Mouse (Mus musculus): ENCODE measurements around the gene Gal. TPM values are rescaled to one million over a fixed set of nuclear protein-coding genes. Genes with fewer than 3 reads are reported as not detected.

The Gal gene
- polyA plus RNA-seq, 1 experiment from 2014 or later = 8.9 TPM

DNA sequence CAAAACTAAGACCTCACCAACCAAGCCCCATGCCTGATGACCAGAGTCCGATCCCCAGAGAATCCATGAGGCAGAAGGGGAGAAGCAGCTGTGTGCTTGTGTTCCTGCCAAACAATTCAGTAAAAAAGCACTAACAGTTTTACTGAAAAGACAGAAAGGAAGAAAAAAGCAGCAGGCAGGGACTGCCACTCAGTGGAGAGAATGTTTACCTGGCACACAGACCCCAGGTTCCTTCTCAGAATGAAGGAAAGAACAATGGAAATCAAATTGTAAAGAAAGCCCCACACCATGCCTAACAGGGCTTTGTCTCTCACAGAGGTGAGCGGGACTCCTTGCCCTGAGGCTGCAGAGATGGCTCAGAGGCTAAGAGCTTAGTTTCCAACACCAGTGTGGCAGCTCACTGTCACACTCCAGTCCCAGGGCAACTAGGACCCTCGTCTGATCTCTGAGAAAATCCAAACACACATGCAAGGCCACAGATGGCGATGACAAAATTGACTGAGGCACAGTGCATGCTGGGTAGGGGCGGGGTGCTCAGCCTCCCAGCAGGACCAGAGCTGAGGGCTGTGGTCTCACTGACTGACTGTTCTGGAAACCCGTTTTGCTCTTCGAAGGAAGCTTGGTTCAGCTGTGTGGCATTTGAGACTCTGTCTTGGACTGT lies 14.9 kb upstream of the Gal start:
- no peak overlapping the region for H3K4me2 ChIP-seq (ENCODE audit: low read depth, low read length)

DNA sequence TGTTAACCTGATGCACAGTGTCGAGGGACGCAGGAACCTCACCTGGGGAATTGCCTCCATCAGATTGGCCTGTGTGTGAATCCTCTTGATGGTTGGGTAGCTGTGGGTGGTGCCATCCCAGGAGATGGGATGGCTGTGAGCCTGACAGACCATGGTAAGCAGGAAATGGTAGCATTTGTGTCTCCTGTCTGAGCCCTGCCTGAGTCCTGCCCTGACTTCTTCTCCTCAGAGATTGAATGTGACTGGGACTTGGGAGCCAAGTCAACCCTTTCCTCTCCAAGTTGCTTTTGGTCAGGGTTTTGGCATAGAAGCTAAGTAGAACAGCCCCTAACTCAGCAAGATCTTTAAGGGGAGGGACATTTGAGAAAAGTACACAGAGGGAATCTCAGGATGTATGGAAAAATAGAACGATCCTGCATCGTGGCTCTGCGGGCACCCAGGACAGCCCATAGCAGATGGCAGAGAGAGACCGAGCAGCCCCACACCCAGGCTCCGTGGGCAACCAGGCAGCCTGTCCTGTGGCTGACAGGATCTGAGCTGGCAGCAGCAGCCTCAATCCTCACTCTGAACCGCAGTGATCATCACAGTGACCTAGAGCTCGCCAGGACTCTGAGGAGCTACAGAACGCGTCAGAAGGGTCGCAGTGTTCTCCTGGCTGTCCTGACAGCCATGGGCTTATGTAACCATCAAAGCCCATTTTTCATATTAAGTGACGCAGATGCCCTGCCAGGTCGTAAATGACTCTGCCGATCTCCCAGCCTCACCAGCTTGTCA lies 13.9 kb upstream of the Gal start:
- no peaks in the 10 kb centered on the region for H3K27me3 ChIP-seq (ENCODE audit: control insufficient read depth, insufficient read depth, low read length)
- H3K36me3 ChIP-seq (ENCODE audit: control insufficient read depth, insufficient read depth) = no peaks in the 10 kb centered on the region
- H3K27ac ChIP-seq (ENCODE audit: low read length) = no peak overlapping the region
- 79% methylated on average over 15 of the region's 15 CpGs for WGBS
- no peak overlapping the region for H3K4me3 ChIP-seq (ENCODE audit: low read length)
- no peaks in the 10 kb centered on the region for H3K9me3 ChIP-seq (replicated peaks; ENCODE audit: control insufficient read depth, low read length)
- no peaks in the 10 kb centered on the region for H3K4me1 ChIP-seq (ENCODE audit: control insufficient read depth, insufficient read depth, low read length)
- H3K9ac ChIP-seq (ENCODE audit: low read length) = no peak overlapping the region
- no peak for ATAC-seq (replicated peaks; ENCODE audit: extremely low read depth, insufficient read depth, low FRiP score)
- no peak overlapping the region for H3K4me2 ChIP-seq (ENCODE audit: low read depth, low read length)

More for the DNA sequence above, 14.9 kb upstream of the Gal start:
- Histone ChIP-seq H3K4me1 (ENCODE audit: control insufficient read depth, insufficient read depth, low read length) (no peaks in the 10 kb centered on the region), H3K36me3 (ENCODE audit: control insufficient read depth, insufficient read depth) (no peaks in the 10 kb centered on the region), H3K9ac (ENCODE audit: low read length) (no peak overlapping the region), H3K9me3 (replicated peaks; ENCODE audit: control insufficient read depth, low read length) (no peaks in the 10 kb centered on the region), H3K4me3 (ENCODE audit: low read length) (no peak overlapping the region), H3K27me3 (ENCODE audit: control insufficient read depth, insufficient read depth, low read length) (no peaks in the 10 kb centered on the region), H3K27ac (ENCODE audit: low read length) (no peak overlapping the region)
- 61% methylated on average over 7 of the region's 7 CpGs for WGBS
- no peak for ATAC-seq (replicated peaks; ENCODE audit: extremely low read depth, insufficient read depth, low FRiP score)

DNA sequence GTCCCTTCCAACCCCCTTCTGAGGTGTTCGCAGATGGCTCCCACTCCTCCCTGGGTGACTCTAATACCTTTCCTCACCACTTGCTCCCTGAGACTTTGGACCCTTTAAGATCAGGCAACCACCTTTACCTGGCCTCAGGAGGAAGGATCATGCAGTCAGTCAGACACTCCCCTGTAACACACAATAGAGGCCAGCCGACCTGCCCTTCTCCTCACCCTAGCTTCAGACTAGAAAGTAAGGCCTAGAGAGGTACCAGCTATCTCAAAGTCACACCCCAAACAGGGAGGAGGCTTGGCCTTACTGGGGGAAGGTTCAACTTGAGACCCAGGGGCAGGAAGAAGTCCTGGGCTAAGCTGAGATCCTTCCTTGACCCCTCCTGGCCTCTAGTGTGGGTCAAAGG lies 9.9 kb upstream of the Gal start:
- WGBS = 73% methylated on average over 2 of the region's 2 CpGs
- H3K27me3 ChIP-seq (ENCODE audit: control insufficient read depth, insufficient read depth, low read length) = no peaks in the 10 kb centered on the region
- no peak overlapping the region for H3K4me3 ChIP-seq (ENCODE audit: low read length)
- H3K9me3 ChIP-seq (replicated peaks; ENCODE audit: control insufficient read depth, low read length) = no peaks in the 10 kb centered on the region
- no peaks in the 10 kb centered on the region for H3K36me3 ChIP-seq (ENCODE audit: control insufficient read depth, insufficient read depth)
- no peak overlapping the region for H3K27ac ChIP-seq (ENCODE audit: low read length)
- H3K4me2 ChIP-seq (ENCODE audit: low read depth, low read length) = no peak overlapping the region
- no peaks in the 10 kb centered on the region for H3K4me1 ChIP-seq (ENCODE audit: control insufficient read depth, insufficient read depth, low read length)
- ATAC-seq (replicated peaks; ENCODE audit: extremely low read depth, insufficient read depth, low FRiP score) = no peak
- no peak overlapping the region for H3K9ac ChIP-seq (ENCODE audit: low read length)

DNA sequence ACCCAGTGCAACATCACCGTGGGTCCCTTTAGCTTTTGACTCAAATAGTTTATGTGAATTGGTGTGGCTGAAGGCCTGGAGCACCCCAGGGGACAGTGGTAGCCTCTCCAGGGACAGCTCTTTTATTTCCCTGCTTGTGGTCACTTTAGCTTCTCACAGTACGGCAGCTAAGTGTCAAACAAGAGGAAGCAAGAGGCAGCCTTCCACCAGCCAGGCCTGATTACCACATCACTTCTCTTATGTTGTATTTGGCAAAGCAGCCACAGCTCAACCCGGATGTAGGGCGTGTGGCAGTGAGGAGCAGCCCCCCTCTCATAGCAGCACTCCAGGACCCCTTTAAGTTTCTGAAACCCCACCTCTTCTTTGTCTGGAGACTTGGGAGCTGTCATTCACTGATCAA lies 8.6 kb upstream of the Gal start:
- no peaks in the 10 kb centered on the region for H3K36me3 ChIP-seq (ENCODE audit: control insufficient read depth, insufficient read depth)
- WGBS = 46% methylated on average over 4 of the region's 4 CpGs
- H3K4me2 ChIP-seq (ENCODE audit: low read depth, low read length) = no peak overlapping the region
- no peak for ATAC-seq (replicated peaks; ENCODE audit: extremely low read depth, insufficient read depth, low FRiP score)
- H3K27ac ChIP-seq (ENCODE audit: low read length) = no peak overlapping the region
- no peak overlapping the region for H3K9ac ChIP-seq (ENCODE audit: low read length)
- no peaks in the 10 kb centered on the region for H3K27me3 ChIP-seq (ENCODE audit: control insufficient read depth, insufficient read depth, low read length)
- H3K9me3 ChIP-seq (replicated peaks; ENCODE audit: control insufficient read depth, low read length) = 0 out of 2 replicates have a peak, but pooled peaks cover under 1% of the 10 kb centered on the region
- no peaks in the 10 kb centered on the region for H3K4me1 ChIP-seq (ENCODE audit: control insufficient read depth, insufficient read depth, low read length)
- no peak overlapping the region for H3K4me3 ChIP-seq (ENCODE audit: low read length)

DNA sequence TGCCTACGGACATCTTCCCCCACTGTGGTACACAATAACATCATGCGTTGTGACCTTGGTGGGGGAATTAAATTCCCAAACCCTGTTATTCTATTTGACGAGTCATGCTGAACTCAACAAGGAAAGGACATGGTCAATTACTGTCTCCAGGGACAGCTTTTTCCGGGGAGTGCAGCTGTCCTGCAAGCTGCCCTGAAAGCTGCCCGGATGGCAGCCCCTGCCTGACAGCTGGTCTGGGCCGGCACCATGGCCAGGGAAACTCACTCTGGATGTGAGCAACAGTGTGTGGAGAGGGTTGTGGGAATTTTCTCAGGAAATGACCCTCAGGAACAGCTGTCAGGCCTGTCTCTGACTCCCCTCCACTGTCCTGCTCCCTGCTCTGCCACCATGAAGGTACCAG lies 8.1 kb upstream of the Gal start:
- WGBS = 70% methylated on average over 6 of the region's 6 CpGs
- ATAC-seq (replicated peaks; ENCODE audit: extremely low read depth, insufficient read depth, low FRiP score) = no peak

DNA sequence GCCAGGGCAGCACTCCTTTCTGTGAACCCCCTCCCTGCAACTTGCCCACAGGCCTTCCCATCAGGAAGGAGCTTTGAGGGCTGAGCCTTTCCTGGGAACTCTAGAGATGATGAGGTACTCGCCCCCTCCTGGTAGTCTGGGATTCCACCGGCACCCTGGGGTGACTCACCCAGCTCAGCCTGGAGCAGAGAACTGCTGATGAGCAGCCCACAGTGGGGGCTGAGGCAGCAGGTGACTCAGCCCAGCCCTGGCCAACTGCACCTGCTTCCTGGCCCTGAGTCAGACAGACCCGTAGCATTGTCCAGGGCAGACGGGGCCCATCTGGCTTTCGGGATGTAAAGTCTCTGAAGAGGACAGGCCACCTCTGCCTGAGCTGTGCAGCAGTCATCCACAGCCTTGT lies 4.9 kb upstream of the Gal start:
- H3K27ac ChIP-seq (ENCODE audit: low read length) = no peak overlapping the region
- 0 out of 2 replicates have a peak, but pooled peaks cover 2% of the 10 kb centered on the region for H3K9me3 ChIP-seq (replicated peaks; ENCODE audit: control insufficient read depth, low read length)
- H3K4me3 ChIP-seq (ENCODE audit: low read length) = no peak overlapping the region
- peaks cover 14% of the 10 kb centered on the region for H3K27me3 ChIP-seq (ENCODE audit: control insufficient read depth, insufficient read depth, low read length)
- 48% methylated on average over 5 of the region's 5 CpGs for WGBS
- peaks cover 2% of the 10 kb centered on the region for H3K4me1 ChIP-seq (ENCODE audit: control insufficient read depth, insufficient read depth, low read length)
- no peak for ATAC-seq (replicated peaks; ENCODE audit: extremely low read depth, insufficient read depth, low FRiP score)
- no peak overlapping the region for H3K4me2 ChIP-seq (ENCODE audit: low read depth, low read length)
- H3K36me3 ChIP-seq (ENCODE audit: control insufficient read depth, insufficient read depth) = no peaks in the 10 kb centered on the region
- H3K9ac ChIP-seq (ENCODE audit: low read length) = no peak overlapping the region

More for the DNA sequence above, 8.1 kb upstream of the Gal start:
- no peak overlapping the region for H3K4me3 ChIP-seq (ENCODE audit: low read length)
- no peaks in the 10 kb centered on the region for H3K36me3 ChIP-seq (ENCODE audit: control insufficient read depth, insufficient read depth)
- no peaks in the 10 kb centered on the region for H3K27me3 ChIP-seq (ENCODE audit: control insufficient read depth, insufficient read depth, low read length)
- H3K4me2 ChIP-seq (ENCODE audit: low read depth, low read length) = no peak overlapping the region
- 0 out of 2 replicates have a peak, but pooled peaks cover 2% of the 10 kb centered on the region for H3K9me3 ChIP-seq (replicated peaks; ENCODE audit: control insufficient read depth, low read length)
- no peaks in the 10 kb centered on the region for H3K4me1 ChIP-seq (ENCODE audit: control insufficient read depth, insufficient read depth, low read length)
- no peak overlapping the region for H3K9ac ChIP-seq (ENCODE audit: low read length)
- H3K27ac ChIP-seq (ENCODE audit: low read length) = no peak overlapping the region

DNA sequence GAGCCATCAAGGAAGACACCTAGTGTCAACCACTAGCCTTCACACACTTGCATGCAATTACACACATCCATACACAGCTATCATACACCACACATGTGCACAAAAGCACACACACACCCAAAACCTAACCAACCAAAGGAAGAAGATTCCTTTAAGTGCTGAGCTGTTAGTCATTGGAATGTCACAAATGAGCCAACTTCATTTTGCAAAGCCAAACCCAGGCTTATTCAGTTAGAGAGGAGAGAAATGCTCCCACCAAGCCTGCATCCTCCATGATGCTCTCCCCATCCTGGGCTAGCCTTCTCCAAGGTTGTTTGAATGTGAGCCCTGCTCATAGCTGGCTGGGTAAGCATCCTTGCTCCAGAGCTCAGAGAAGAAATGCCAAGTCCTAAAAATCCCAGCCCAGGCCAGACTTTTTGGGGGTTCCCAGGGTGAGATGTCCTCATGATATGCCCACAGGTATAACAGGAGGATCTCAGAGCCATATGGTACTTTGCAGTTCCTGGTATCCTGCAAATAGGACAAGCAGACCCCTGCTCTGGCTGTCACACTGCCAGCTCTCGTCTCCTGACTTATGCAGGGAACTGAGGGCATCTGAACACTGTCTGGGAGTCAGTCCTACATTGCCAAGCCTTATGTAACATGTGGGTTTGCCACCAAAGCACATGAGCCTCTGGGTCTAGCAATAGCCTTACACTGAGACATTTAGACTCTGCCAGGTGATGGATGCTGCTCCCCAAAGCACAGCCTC lies 8.6 kb downstream of the Gal start:
- Histone ChIP-seq H3K4me2 (ENCODE audit: low read depth, low read length) (no peak overlapping the region), H3K9ac (ENCODE audit: low read length) (no peak overlapping the region), H3K27ac (ENCODE audit: low read length) (no peak overlapping the region), H3K9me3 (replicated peaks; ENCODE audit: control insufficient read depth, low read length) (no peaks in the 10 kb centered on the region), H3K4me1 (ENCODE audit: control insufficient read depth, insufficient read depth, low read length) (peaks cover 13% of the 10 kb centered on the region), H3K36me3 (ENCODE audit: control insufficient read depth, insufficient read depth) (peaks cover 7% of the 10 kb centered on the region), H3K4me3 (ENCODE audit: low read length) (no peak overlapping the region), H3K27me3 (ENCODE audit: control insufficient read depth, insufficient read depth, low read length) (no peaks in the 10 kb centered on the region)
- WGBS = 61% methylated on average over 1 of the region's 1 CpGs
- no peak for ATAC-seq (replicated peaks; ENCODE audit: extremely low read depth, insufficient read depth, low FRiP score)

DNA sequence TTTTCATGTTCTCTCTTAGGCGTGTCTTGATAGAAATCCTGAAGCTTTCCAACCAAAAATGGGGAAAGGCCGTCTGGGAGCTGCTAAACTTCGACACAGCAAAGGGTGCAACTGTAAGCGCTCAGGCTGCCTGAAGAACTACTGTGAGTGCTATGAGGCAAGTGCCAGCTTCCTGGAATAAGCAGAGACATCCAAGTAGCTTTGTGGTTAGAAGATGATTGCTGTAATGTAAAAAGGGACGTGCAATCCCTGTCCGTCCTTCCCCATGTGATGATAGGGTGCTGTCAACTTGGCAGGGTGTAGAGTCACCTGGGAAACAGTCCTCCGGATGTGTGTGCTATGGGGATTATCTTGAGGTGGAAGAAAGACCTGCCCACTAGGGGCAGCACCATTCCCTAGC lies 10.3 kb downstream of the Gal start:
- no peaks in the 10 kb centered on the region for H3K9me3 ChIP-seq (replicated peaks; ENCODE audit: control insufficient read depth, low read length)
- H3K27me3 ChIP-seq (ENCODE audit: control insufficient read depth, insufficient read depth, low read length) = no peaks in the 10 kb centered on the region
- peaks cover 7% of the 10 kb centered on the region for H3K36me3 ChIP-seq (ENCODE audit: control insufficient read depth, insufficient read depth)
- H3K4me2 ChIP-seq (ENCODE audit: low read depth, low read length) = no peak overlapping the region
- ATAC-seq (replicated peaks; ENCODE audit: extremely low read depth, insufficient read depth, low FRiP score) = no peak
- peaks cover 13% of the 10 kb centered on the region for H3K4me1 ChIP-seq (ENCODE audit: control insufficient read depth, insufficient read depth, low read length)
- no peak overlapping the region for H3K9ac ChIP-seq (ENCODE audit: low read length)
- H3K27ac ChIP-seq (ENCODE audit: low read length) = no peak overlapping the region
- no peak overlapping the region for H3K4me3 ChIP-seq (ENCODE audit: low read length)
- 82% methylated on average over 7 of the region's 7 CpGs for WGBS

DNA sequence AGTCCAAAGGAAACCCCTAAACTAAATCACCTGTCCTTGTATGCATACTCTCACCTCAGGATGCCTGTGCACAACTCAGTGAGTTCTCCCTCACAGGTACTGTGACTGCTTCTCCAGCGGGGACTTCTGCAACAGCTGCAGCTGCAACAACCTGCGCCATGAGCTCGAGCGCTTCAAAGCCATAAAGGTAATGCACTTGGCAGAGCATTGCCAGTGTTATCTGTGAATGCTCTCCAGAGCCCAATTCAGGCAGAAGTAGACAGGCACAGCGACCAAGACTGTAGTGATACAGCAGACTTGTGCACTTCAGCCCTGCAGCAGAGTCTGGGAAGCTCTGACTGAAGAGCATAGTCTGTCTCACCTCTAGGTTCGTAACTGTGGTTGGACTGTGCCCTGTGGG lies 12.0 kb downstream of the Gal start:
- Histone ChIP-seq H3K36me3 (ENCODE audit: control insufficient read depth, insufficient read depth) (peaks cover 7% of the 10 kb centered on the region), H3K27me3 (ENCODE audit: control insufficient read depth, insufficient read depth, low read length) (no peaks in the 10 kb centered on the region), H3K4me3 (ENCODE audit: low read length) (no peak overlapping the region), H3K9me3 (replicated peaks; ENCODE audit: control insufficient read depth, low read length) (no peaks in the 10 kb centered on the region), H3K9ac (ENCODE audit: low read length) (no peak overlapping the region), H3K4me2 (ENCODE audit: low read depth, low read length) (peak overlapping the region; percentile 3; the same call in 1 of the 2 replicates), H3K27ac (ENCODE audit: low read length) (no peak overlapping the region), H3K4me1 (ENCODE audit: control insufficient read depth, insufficient read depth, low read length) (peaks cover 13% of the 10 kb centered on the region)
- peak; percentile 50; the same call in 1 of the 2 replicates for ATAC-seq (replicated peaks; ENCODE audit: extremely low read depth, insufficient read depth, low FRiP score)
- WGBS = 43% methylated on average over 6 of the region's 6 CpGs

Measured in heart, embryonic 16.5 days (tissue).